Mouse (Mus musculus) midbrain, embryonic 11.5 days (tissue): ENCODE data around the gene Mcoln2. TPM values are rescaled to one million over a fixed set of nuclear protein-coding genes. Genes with fewer than 3 reads are reported as not detected.
A peak's percentile ranks its signal among the peaks of the same experiment; 100 is the strongest.

Experiments used
- ATAC-seq: fragments of 200-750 bp; cut with Nextera tagmentation; 2 replicates; pipeline ENCODE4 v1.8.0; 2017; ENCODE audit warnings: moderate TSS enrichment, moderate library complexity; ENCODE audit not compliant: low FRiP score
- DNase-seq: peaks from one replicate; pipeline ENCODE4 v3.0.0; 2015; ENCODE audit warnings: low spot score; ENCODE audit errors: missing footprints
- H3K27ac ChIP-seq: fragments of 300-500 bp; sonication (generic); 2 replicates; pipeline ENCODE4 v1.5.1; 2014; ENCODE audit warnings: low read depth, low read length
- H3K27me3 ChIP-seq: fragments of 300-500 bp; sonication (generic); 2 replicates; pipeline ENCODE4 v1.6.1; 2014; ENCODE audit warnings: mild to moderate bottlenecking, low read length, moderate library complexity, mixed read lengths; ENCODE audit not compliant: control insufficient read depth, insufficient read depth
- H3K36me3 ChIP-seq: fragments of 300-500 bp; sonication (generic); 2 replicates; pipeline ENCODE4 v1.6.1; 2014; ENCODE audit warnings: mild to moderate bottlenecking, low read length, moderate library complexity, mixed read lengths; ENCODE audit not compliant: control insufficient read depth, insufficient read depth
- H3K4me1 ChIP-seq: fragments of 300-500 bp; sonication (generic); 2 replicates; pipeline ENCODE4 v1.6.1; 2014; ENCODE audit warnings: low read length; ENCODE audit not compliant: control insufficient read depth, insufficient read depth
- H3K4me2 ChIP-seq: fragments of 300-500 bp; sonication (generic); 2 replicates; pipeline ENCODE4 v1.6.1; 2014; ENCODE audit warnings: mild to moderate bottlenecking, moderate library complexity
- H3K4me3 ChIP-seq: fragments of 300-500 bp; sonication (generic); 2 replicates; pipeline ENCODE4 v1.5.1; 2014; ENCODE audit warnings: low read depth, low read length
- H3K9ac ChIP-seq: fragments of 300-500 bp; sonication (generic); 2 replicates; pipeline ENCODE4 v1.6.1; 2014; ENCODE audit warnings: low read length
- H3K9me3 ChIP-seq: fragments of 300-500 bp; sonication (generic); 2 replicates; pipeline ENCODE4 v1.6.1; 2016; ENCODE audit warnings: low read length; ENCODE audit not compliant: control insufficient read depth
- WGBS: fragments of 180-500 bp; shearing (Covaris S2); extraction: QIAGEN DNeasy Blood & Tissue Kit; methylation state at CpG from one replicate; pipeline ENCODE4 v1.1.7; 2014; 5-methylcytosine and 5-hydroxymethylcytosine counted together
- polyA plus RNA-seq: library from polyadenylated mRNA; unstranded; fragments of >200 nt; fragmentation: Nextera tagmentation; extraction: Ambion mirVana; gene quantifications from 2 replicates; pipeline ENCODE4 v1.2.1, GENCODE M21; 2014

Mcoln2 gene
- polyA plus RNA-seq, 1 experiment from 2014 or later = 0.46 TPM

DNA sequence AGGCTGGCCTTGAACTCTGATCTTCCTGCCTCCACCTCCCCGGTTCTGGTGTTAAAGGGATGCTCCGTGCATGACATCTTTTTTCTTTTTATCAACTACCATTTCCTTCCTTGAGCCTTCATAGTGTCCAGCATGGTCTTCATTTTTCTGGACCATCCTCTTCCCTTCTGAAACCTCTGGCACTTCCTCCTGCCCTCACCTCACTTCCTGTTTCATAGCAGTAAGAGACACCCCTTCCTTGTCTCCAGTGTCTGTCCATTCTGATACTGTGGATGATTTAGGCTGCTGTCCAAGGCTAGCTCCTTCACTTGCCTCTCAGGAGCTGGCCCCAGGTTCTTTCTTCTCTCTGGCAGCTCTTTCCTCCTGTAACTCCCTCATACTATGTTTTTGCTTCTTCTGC lies 14.2 kb upstream of the Mcoln2 start:
- H3K4me3 ChIP-seq = no peak overlapping the region
- ATAC-seq (no peak), DNase-seq (no peak)
- 93% methylated on average over 2 of the region's 2 CpGs for WGBS
- H3K4me1 ChIP-seq = no peaks in the 10 kb centered on the region
- H3K27ac ChIP-seq = no peak overlapping the region
- H3K4me2 ChIP-seq = no peak overlapping the region
- H3K27me3 ChIP-seq = no peaks in the 10 kb centered on the region
- H3K9ac ChIP-seq = no peak overlapping the region
- no peaks in the 10 kb centered on the region for H3K36me3 ChIP-seq
- H3K9me3 ChIP-seq = no peaks in the 10 kb centered on the region

DNA sequence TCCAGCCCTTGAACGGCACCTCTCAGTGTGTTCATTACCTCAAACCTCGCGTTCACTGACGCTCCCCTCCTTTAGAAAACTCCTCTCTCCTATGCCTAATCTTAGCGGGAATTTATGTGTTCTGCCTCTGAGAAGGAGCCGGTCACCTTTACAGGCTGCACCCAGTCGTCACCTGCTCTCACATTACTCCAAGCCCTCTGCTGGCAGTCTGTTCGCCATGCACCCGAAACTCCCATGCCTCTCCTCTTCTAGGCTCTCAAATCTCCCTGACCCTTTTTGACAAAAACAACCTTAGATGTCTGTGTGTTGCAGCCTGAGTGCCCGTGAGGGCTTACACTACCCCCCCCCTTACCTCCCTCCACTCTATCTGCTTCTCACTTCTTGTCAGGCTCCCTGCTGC lies 13.2 kb upstream of the Mcoln2 start:
- Histone ChIP-seq H3K27ac (no peak overlapping the region), H3K4me1 (no peaks in the 10 kb centered on the region), H3K9ac (no peak overlapping the region), H3K27me3 (no peaks in the 10 kb centered on the region), H3K4me3 (no peak overlapping the region), H3K9me3 (no peaks in the 10 kb centered on the region), H3K36me3 (no peaks in the 10 kb centered on the region), H3K4me2 (no peak overlapping the region)
- no peak for DNase-seq
- ATAC-seq = no peak
- whole genome bisulfite sequencing = 37% methylated on average over 10 of the region's 10 CpGs

DNA sequence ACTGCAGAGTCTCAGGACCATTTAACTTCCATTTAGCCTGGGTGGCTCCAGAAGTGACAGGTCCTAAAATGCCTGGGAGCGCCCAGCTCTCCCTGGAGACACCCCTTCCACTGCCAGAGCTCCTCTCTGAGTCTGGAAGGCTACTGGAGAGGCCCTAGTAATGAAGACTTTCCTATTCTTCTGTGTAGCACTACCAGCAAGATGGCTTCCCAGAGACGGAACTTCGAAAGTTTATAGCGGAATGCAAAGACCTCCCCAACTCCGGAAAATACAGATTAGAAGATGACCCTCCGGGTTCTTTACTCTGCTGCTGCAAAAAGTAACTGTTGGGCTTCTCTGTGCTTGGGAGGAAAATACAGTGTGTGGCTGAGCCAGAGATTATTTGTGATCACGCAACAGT lies 9.4 kb upstream of the Mcoln2 start:
- Histone ChIP-seq H3K27me3 (no peaks in the 10 kb centered on the region), H3K4me2 (no peak overlapping the region), H3K27ac (no peak overlapping the region), H3K4me1 (no peaks in the 10 kb centered on the region), H3K9me3 (no peaks in the 10 kb centered on the region), H3K36me3 (no peaks in the 10 kb centered on the region), H3K9ac (no peak overlapping the region), H3K4me3 (no peak overlapping the region)
- peak; percentile 57 for DNase-seq
- no peak for ATAC-seq
- WGBS = 95% methylated on average over 7 of the region's 7 CpGs

DNA sequence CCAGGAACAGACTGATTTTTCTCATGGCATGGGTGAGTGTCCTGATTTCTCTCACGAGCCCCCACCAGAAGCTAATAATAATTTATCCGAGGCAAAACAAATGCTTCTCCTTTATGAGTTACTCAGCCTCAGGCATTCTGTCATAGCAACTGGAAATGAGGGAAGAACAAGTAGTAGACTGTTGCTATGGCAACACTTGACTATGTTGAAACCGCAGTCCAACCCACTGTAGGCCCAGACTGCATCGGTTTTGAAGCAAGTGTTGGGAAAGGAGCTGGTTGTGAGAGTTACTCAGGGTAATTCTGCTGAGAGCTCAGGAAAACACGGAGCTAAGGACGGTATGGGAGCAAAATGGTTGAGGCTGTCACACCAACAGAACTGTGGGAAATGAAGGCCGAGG lies 7.1 kb upstream of the Mcoln2 start:
- no peaks in the 10 kb centered on the region for H3K27me3 ChIP-seq
- H3K36me3 ChIP-seq = no peaks in the 10 kb centered on the region
- H3K4me3 ChIP-seq = no peak overlapping the region
- ATAC-seq = no peak
- no peak overlapping the region for H3K4me2 ChIP-seq
- 84% methylated on average over 7 of the region's 7 CpGs for WGBS
- H3K4me1 ChIP-seq = no peaks in the 10 kb centered on the region
- no peaks in the 10 kb centered on the region for H3K9me3 ChIP-seq
- DNase-seq = no peak
- H3K27ac ChIP-seq = no peak overlapping the region
- H3K9ac ChIP-seq = no peak overlapping the region

DNA sequence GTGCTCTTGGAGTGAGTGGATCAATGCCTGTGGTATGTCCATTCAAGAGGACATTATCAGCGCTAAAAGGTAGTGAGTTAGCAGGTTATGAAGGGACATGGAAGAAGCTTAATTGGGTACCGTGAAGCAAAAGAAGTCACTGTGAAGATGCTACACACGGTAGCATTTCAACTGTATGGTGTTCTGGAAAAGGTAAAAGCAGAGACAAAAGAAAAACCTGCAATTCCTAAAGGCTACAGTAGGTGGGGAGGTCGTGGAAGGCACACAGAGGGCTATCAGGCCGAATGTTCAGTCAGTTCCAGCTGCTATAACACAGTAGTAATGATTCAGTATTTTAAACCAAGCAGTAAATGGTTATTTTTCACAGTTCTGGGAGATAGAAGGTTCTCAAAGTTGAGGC lies 4.1 kb upstream of the Mcoln2 start:
- peaks cover 6% of the 10 kb centered on the region; the same call in 1 of the 2 replicates for H3K4me1 ChIP-seq
- 62% methylated on average over 5 of the region's 5 CpGs for WGBS

DNA sequence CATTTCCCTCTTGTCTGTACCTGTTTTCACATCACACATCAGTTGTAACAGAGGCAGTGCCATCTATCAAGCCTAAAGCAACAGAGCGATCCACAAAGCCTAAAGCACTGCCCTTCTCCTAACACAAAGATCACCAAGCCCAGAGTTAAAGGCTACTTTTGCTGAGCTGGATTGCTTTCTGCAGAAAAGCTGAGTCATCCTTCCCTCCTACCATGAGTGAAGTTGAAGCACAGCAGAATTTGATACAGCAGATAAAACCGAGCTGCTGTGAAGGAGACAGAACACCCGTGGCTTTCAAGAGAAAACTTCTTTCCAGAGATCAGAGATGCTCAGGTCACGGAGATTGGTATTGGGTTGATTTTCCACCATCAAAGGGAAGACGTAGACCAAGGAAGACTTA lies 3.5 kb upstream of the Mcoln2 start:
- 82% methylated on average over 5 of the region's 5 CpGs for WGBS
- no peak for DNase-seq
- no peak overlapping the region for H3K27ac ChIP-seq
- no peaks in the 10 kb centered on the region for H3K36me3 ChIP-seq
- peaks cover 10% of the 10 kb centered on the region for H3K27me3 ChIP-seq
- ATAC-seq = no peak
- no peak overlapping the region for H3K9ac ChIP-seq
- H3K9me3 ChIP-seq = no peaks in the 10 kb centered on the region
- H3K4me1 ChIP-seq = peaks cover 6% of the 10 kb centered on the region; the same call in 1 of the 2 replicates
- no peak overlapping the region for H3K4me2 ChIP-seq
- no peak overlapping the region for H3K4me3 ChIP-seq

More for the DNA sequence above, 4.1 kb upstream of the Mcoln2 start:
- Histone ChIP-seq H3K4me2 (no peak overlapping the region), H3K27ac (no peak overlapping the region), H3K27me3 (peaks cover 10% of the 10 kb centered on the region), H3K9me3 (no peaks in the 10 kb centered on the region), H3K9ac (no peak overlapping the region), H3K36me3 (no peaks in the 10 kb centered on the region), H3K4me3 (no peak overlapping the region)
- no peak for DNase-seq
- ATAC-seq = no peak

DNA sequence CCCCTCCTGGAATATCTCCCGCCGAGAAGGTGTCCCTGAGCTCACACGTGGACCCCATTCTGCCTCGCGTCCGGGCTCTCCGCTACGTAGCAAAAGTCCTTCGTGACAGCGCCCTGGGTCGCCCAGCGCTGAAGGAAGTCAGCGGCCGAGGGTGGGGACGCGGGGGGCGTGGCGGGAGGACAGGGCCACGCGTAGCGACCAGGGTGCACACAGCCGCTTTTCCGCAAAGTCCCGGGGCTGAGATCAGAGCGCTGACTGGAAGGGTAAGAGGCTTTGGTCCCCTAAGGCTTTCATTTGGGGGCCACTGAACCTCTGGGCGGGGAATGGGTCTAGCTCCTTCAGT lies 396 bp downstream of the Mcoln2 start:
- WGBS = under 1% methylated on average over 25 of the region's 26 CpGs
- Histone ChIP-seq H3K9ac (peak overlapping the region; percentile 31), H3K27me3 (peaks cover 12% of the 10 kb centered on the region), H3K27ac (no peak overlapping the region), H3K4me3 (peak overlapping the region; percentile 37), H3K4me2 (peak overlapping the region; percentile 83), H3K4me1 (peaks cover 6% of the 10 kb centered on the region; the same call in 1 of the 2 replicates), H3K36me3 (no peaks in the 10 kb centered on the region), H3K9me3 (no peaks in the 10 kb centered on the region)
- DNase-seq (peak; percentile 93), ATAC-seq (peak; percentile 52)

DNA sequence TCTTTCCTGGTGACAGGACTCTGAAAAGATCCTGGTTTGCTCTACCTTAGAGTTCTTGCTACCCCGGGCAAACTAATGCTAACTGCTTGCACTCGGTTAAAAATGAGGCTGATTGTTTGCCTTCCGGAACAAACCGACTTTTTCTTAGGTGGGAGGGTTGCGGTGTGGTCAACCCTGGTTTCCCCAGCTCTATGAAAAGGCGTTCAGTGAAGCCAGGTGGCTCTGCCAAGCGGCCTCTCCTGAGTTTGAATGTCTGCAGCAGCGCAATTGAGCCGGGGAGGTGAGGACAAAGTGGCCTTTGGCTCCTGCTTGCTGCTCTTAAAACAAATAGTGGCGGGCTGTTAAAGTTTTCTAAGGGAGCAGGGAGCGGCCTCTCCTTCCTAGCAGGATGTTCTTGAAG lies 927 bp downstream of the Mcoln2 start:
- H3K4me3 ChIP-seq = no peak overlapping the region

DNA sequence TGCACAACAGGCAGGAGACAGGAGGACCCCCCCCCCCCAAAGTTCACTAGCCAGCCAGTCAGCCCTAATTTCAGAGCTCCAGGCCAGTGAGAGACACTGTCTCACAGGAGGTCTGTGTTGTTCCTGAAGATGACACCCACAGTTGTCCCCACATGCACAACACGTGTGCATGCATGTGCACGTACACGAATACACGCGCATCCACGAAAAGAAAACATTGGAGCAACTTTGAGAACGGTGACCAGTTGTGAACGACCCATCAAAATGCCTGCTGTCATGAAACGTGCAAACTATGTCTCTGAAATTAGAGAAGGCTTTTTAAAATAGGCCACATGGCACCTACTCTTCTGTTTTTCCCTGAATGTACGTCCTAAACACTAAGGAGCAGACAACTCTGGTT lies 1.7 kb downstream of the Mcoln2 start:
- DNase-seq (no peak), ATAC-seq (no peak)
- Histone ChIP-seq H3K36me3 (no peaks in the 10 kb centered on the region), H3K4me1 (peaks cover 6% of the 10 kb centered on the region; the same call in 1 of the 2 replicates), H3K4me3 (no peak overlapping the region), H3K9me3 (no peaks in the 10 kb centered on the region), H3K4me2 (no peak overlapping the region), H3K27me3 (peaks cover 12% of the 10 kb centered on the region), H3K27ac (no peak overlapping the region), H3K9ac (no peak overlapping the region)
- WGBS = 95% methylated on average over 10 of the region's 10 CpGs

More for the DNA sequence above, 927 bp downstream of the Mcoln2 start:
- ATAC-seq = no peak; the same call in 1 of the 2 replicates
- H3K27me3 ChIP-seq = peaks cover 12% of the 10 kb centered on the region
- 27% methylated on average over 11 of the region's 11 CpGs for whole genome bisulfite sequencing
- no peaks in the 10 kb centered on the region for H3K9me3 ChIP-seq
- H3K4me2 ChIP-seq = peak overlapping the region; percentile 83
- no peaks in the 10 kb centered on the region for H3K36me3 ChIP-seq
- H3K4me1 ChIP-seq = peaks cover 6% of the 10 kb centered on the region; the same call in 1 of the 2 replicates
- DNase-seq = peak; percentile 90
- H3K27ac ChIP-seq = no peak overlapping the region
- no peak overlapping the region for H3K9ac ChIP-seq

DNA sequence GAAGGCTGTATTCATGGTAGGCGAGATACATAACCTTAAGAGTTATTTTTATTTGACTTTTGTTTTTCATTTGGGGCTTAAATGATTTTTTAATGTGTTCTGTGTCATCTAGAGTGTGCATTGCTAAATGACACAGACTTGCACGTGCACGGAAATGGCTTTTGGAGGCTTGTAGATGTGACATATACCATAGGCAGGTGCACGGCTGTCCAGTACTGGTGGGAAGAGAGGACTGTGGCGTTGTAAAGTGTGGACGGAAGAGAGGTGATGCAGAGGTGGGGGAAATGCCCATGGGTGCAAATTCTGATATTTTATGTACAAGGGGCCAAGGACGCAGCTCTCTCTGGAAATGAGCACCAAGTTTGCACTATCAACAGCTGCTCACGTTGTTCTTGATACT lies 2.1 kb downstream of the Mcoln2 start:
- no peak for ATAC-seq
- H3K4me2 ChIP-seq = no peak overlapping the region
- no peak overlapping the region for H3K27ac ChIP-seq
- H3K27me3 ChIP-seq = peaks cover 12% of the 10 kb centered on the region
- H3K9ac ChIP-seq = no peak overlapping the region
- H3K9me3 ChIP-seq = no peaks in the 10 kb centered on the region
- peaks cover 6% of the 10 kb centered on the region; the same call in 1 of the 2 replicates for H3K4me1 ChIP-seq
- 91% methylated on average over 8 of the region's 8 CpGs for WGBS
- H3K36me3 ChIP-seq = no peaks in the 10 kb centered on the region
- DNase-seq = no peak
- no peak overlapping the region for H3K4me3 ChIP-seq
